Mouse (Mus musculus): ENCODE results near the gene Gm9821.

- TF ChIP-seq CTCF (conservative IDR thresholded peaks at IDR 0.05; ENCODE audit: low read length) (no peak), NANOG (IDR thresholded peaks at IDR 0.05; ENCODE audit: borderline replicate concordance, low read length) (no peak), POU5F1 (IDR thresholded peaks at IDR 0.05; ENCODE audit: borderline replicate concordance, low read length) (no peak)
Observed at GRCm38 (mm10) chr2:91993409-91993808, 47.9 kb downstream of the Gm9821 start.

All from E14TG2a.4 (cell line).